Mouse (Mus musculus) midbrain, embryonic 10.5 days (tissue): ENCODE data around the gene Etfb. TPM values are rescaled to one million over a fixed set of nuclear protein-coding genes. Genes with fewer than 3 reads are reported as not detected.
"Not testable (repeated sequence)": the region's sequence is repeated elsewhere in the genome, so short reads cannot be mapped to it uniquely, and the experiment has no call there.

Experiments used
- DNase-seq: peaks from one replicate; pipeline ENCODE4 v3.0.0-alpha.2; 2017; ENCODE audit warnings: low spot score
- H3K27ac ChIP-seq: fragments of 300-500 bp; sonication (generic); replicated peaks from 2 replicates; pipeline ENCODE4 v1.5.1; 2016; ENCODE audit warnings: mild to moderate bottlenecking
- H3K27me3 ChIP-seq: fragments of 300-500 bp; sonication (generic); 2 replicates; pipeline ENCODE4 v1.6.1; 2016; ENCODE audit warnings: low read depth, mild to moderate bottlenecking; ENCODE audit not compliant: poor library complexity, severe bottlenecking
- H3K36me3 ChIP-seq: fragments of 300-500 bp; sonication (generic); 2 replicates; pipeline ENCODE4 v1.6.1; 2016; ENCODE audit warnings: mild to moderate bottlenecking, moderate library complexity
- H3K4me1 ChIP-seq: fragments of 300-500 bp; sonication (generic); 2 replicates; pipeline ENCODE4 v1.6.1; 2016
- H3K4me3 ChIP-seq: fragments of 300-500 bp; sonication (generic); 2 replicates; pipeline ENCODE4 v1.5.1; 2016; ENCODE audit warnings: mild to moderate bottlenecking, moderate library complexity
- H3K9me3 ChIP-seq: fragments of 300-500 bp; sonication (generic); replicated peaks from 2 replicates; pipeline ENCODE4 v1.6.1; 2016; ENCODE audit warnings: mild to moderate bottlenecking
- WGBS: fragments of 180-500 bp; shearing (Covaris S2); methylation state at CpG from one replicate; pipeline ENCODE4 v1.1.7; 2016; 5-methylcytosine and 5-hydroxymethylcytosine counted together
- polyA plus RNA-seq: library from polyadenylated mRNA; unstranded; fragments of >200 nt; fragmentation: Nextera tagmentation; extraction: Ambion mirVana; gene quantifications from 2 replicates; pipeline ENCODE4 v1.2.1, GENCODE M21; 2016

The Etfb gene
- 246 and 264 TPM in 2 replicates for polyA plus RNA-seq

GRCm38 (mm10) chr7:43443917-43444293 lies at the start of gene Etfb, which contains the start of gene Gm45233:
Etfb (plus strand) TSS chr7:43444083.
Gm45233 (plus strand) TSS chr7:43444128.
- Histone ChIP-seq H3K27ac (peak within 1 kb of the TSS; percentile 88), H3K27me3 (no peaks in the 10 kb centered on the region)
- 0% methylated on average over 27 of the region's 27 CpGs for WGBS

GRCm38 (mm10) chr7:43399501-43399900 lies 44.4 kb upstream of the Etfb start:
- Histone ChIP-seq H3K27me3 (no peaks in the 10 kb centered on the region), H3K4me3 (no peak overlapping the region), H3K4me1 (no peaks in the 10 kb centered on the region), H3K27ac (no peak overlapping the region), H3K36me3 (no peaks in the 10 kb centered on the region), H3K9me3 (no peaks in the 10 kb centered on the region)
- WGBS, result 89% methylated on average over 2 of the region's 2 CpGs
- no peak for DNase-seq

More at GRCm38 (mm10) chr7:43443917-43444293, at the start of gene Etfb, which contains the start of gene Gm45233:
- Histone ChIP-seq H3K4me1 (peaks cover 22% of the 10 kb centered on the region), H3K36me3 (no peaks in the 10 kb centered on the region), H3K9me3 (no peaks in the 10 kb centered on the region), H3K4me3 (peak within 1 kb of the TSS; percentile 66)
- peak; percentile 94 for DNase-seq

GRCm38 (mm10) chr7:43402718-43403117 lies 41.2 kb upstream of the Etfb start:
- Histone ChIP-seq H3K4me3 (no peak overlapping the region), H3K4me1 (no peaks in the 10 kb centered on the region), H3K27me3 (no peaks in the 10 kb centered on the region), H3K9me3 (no peaks in the 10 kb centered on the region), H3K27ac (no peak overlapping the region), H3K36me3 (no peaks in the 10 kb centered on the region)
- DNase-seq, result no peak
- 58% methylated on average over 2 of the region's 2 CpGs for WGBS

- no peaks in the 10 kb centered on the region for H3K9me3 ChIP-seq
- WGBS, result 90% methylated on average over 3 of the region's 3 CpGs
- peaks cover 5% of the 10 kb centered on the region for H3K4me1 ChIP-seq
Observed at GRCm38 (mm10) chr7:43407573-43407972, 36.3 kb upstream of the Etfb start.

GRCm38 (mm10) chr7:43408131-43408553 lies 35.7 kb upstream of the Etfb start, which contains the start of gene Siglecg:
Siglecg (plus strand) TSS chr7:43408204.
- Histone ChIP-seq H3K4me3 (no peak within 1 kb of the TSS), H3K27me3 (no peaks in the 10 kb centered on the region), H3K9me3 (no peaks in the 10 kb centered on the region), H3K36me3 (no peaks in the 10 kb centered on the region), H3K27ac (no peak within 1 kb of the TSS), H3K4me1 (peaks cover 5% of the 10 kb centered on the region)
- no peak for DNase-seq
- WGBS, result 85% methylated on average over 4 of the region's 4 CpGs

More at GRCm38 (mm10) chr7:43407573-43407972, 36.3 kb upstream of the Etfb start:
- no peak overlapping the region for H3K4me3 ChIP-seq
- DNase-seq, result no peak
- H3K36me3 ChIP-seq, result no peaks in the 10 kb centered on the region
- H3K27ac ChIP-seq, result no peak overlapping the region
- no peaks in the 10 kb centered on the region for H3K27me3 ChIP-seq

GRCm38 (mm10) chr7:43409084-43409483 lies 34.8 kb upstream of the Etfb start:
- H3K27me3 ChIP-seq, result no peaks in the 10 kb centered on the region
- WGBS, result 85% methylated on average over 3 of the region's 3 CpGs
- DNase-seq, result no peak
- peaks cover 5% of the 10 kb centered on the region for H3K4me1 ChIP-seq
- no peaks in the 10 kb centered on the region for H3K9me3 ChIP-seq
- no peak overlapping the region for H3K27ac ChIP-seq
- H3K4me3 ChIP-seq, result no peak overlapping the region
- no peaks in the 10 kb centered on the region for H3K36me3 ChIP-seq

GRCm38 (mm10) chr7:43411724-43412123 lies 32.2 kb upstream of the Etfb start:
- H3K27me3 ChIP-seq, H3K36me3 ChIP-seq, DNase-seq, H3K4me3 ChIP-seq, H3K4me1 ChIP-seq, H3K9me3 ChIP-seq, H3K27ac ChIP-seq: not testable (repeated sequence)
- 29% methylated on average over 4 of the region's 4 CpGs for whole genome bisulfite sequencing

- WGBS, result 87% methylated on average over 10 of the region's 10 CpGs
- no peaks in the 10 kb centered on the region for H3K36me3 ChIP-seq
- H3K27me3 ChIP-seq, result no peaks in the 10 kb centered on the region
- H3K9me3 ChIP-seq, result peaks cover 9% of the 10 kb centered on the region; the same call in 1 of the 2 replicates
- H3K4me3 ChIP-seq, result no peak overlapping the region
- DNase-seq, result no peak
- no peaks in the 10 kb centered on the region for H3K4me1 ChIP-seq
- H3K27ac ChIP-seq, result no peak overlapping the region
Observed at GRCm38 (mm10) chr7:43417298-43417697, 26.6 kb upstream of the Etfb start.

GRCm38 (mm10) chr7:43422995-43423617 lies 20.8 kb upstream of the Etfb start:
- peak overlapping the region; percentile 28; the same call in 1 of the 2 replicates for H3K4me3 ChIP-seq
- peaks cover 6% of the 10 kb centered on the region for H3K4me1 ChIP-seq
- 0 out of 2 replicates have a peak, but pooled peaks cover under 1% of the 10 kb centered on the region for H3K9me3 ChIP-seq
- no peak overlapping the region for H3K27ac ChIP-seq
- WGBS, result 11% methylated on average over 11 of the region's 11 CpGs
- H3K36me3 ChIP-seq, result no peaks in the 10 kb centered on the region
- no peaks in the 10 kb centered on the region for H3K27me3 ChIP-seq
- peak; percentile 83 for DNase-seq

GRCm38 (mm10) chr7:43423991-43424625 lies 19.8 kb upstream of the Etfb start:
- H3K27ac ChIP-seq, result no peak overlapping the region
- 60% methylated on average over 3 of the region's 3 CpGs for WGBS
- H3K27me3 ChIP-seq, result no peaks in the 10 kb centered on the region
- peaks cover 6% of the 10 kb centered on the region for H3K4me1 ChIP-seq
- DNase-seq, result no peak
- 0 out of 2 replicates have a peak, but pooled peaks cover 3% of the 10 kb centered on the region for H3K9me3 ChIP-seq
- no peaks in the 10 kb centered on the region for H3K36me3 ChIP-seq
- no peak overlapping the region for H3K4me3 ChIP-seq

GRCm38 (mm10) chr7:43427406-43427805 lies 16.5 kb upstream of the Etfb start, which contains the start of gene Lim2:
Lim2 (plus strand) TSS chr7:43427670.
- 83% methylated on average over 8 of the region's 8 CpGs for WGBS
- H3K27ac ChIP-seq, result no peak within 1 kb of the TSS
- no peak within 1 kb of the TSS for H3K4me3 ChIP-seq
- H3K36me3 ChIP-seq, result no peaks in the 10 kb centered on the region
- DNase-seq, result no peak
- peaks cover 6% of the 10 kb centered on the region for H3K4me1 ChIP-seq
- H3K27me3 ChIP-seq, result no peaks in the 10 kb centered on the region
- 0 out of 2 replicates have a peak, but pooled peaks cover 3% of the 10 kb centered on the region for H3K9me3 ChIP-seq

GRCm38 (mm10) chr7:43429500-43429899 lies 14.4 kb upstream of the Etfb start:
- Histone ChIP-seq H3K27ac (no peak overlapping the region), H3K36me3 (no peaks in the 10 kb centered on the region), H3K27me3 (no peaks in the 10 kb centered on the region), H3K4me1 (no peaks in the 10 kb centered on the region), H3K4me3 (no peak overlapping the region), H3K9me3 (0 out of 2 replicates have a peak, but pooled peaks cover 3% of the 10 kb centered on the region)
- DNase-seq, result no peak
- 65% methylated on average over 4 of the region's 4 CpGs for WGBS

GRCm38 (mm10) chr7:43432891-43433290 lies 11.0 kb upstream of the Etfb start:
- no peak overlapping the region for H3K27ac ChIP-seq
- H3K36me3 ChIP-seq, result no peaks in the 10 kb centered on the region
- no peak for DNase-seq
- H3K4me3 ChIP-seq, result no peak overlapping the region
- no peaks in the 10 kb centered on the region for H3K4me1 ChIP-seq
- 83% methylated on average over 4 of the region's 4 CpGs for WGBS
- no peaks in the 10 kb centered on the region for H3K27me3 ChIP-seq
- H3K9me3 ChIP-seq, result 0 out of 2 replicates have a peak, but pooled peaks cover 3% of the 10 kb centered on the region
